Mouse (Mus musculus) limb, embryonic 11.5 days (tissue): Measurements from ENCODE around the gene Lrg1. TPM values are rescaled to one million over a fixed set of nuclear protein-coding genes. Genes with fewer than 3 reads are reported as not detected.

Experiments
- ATAC-seq: fragments of 200-750 bp; cut with Nextera tagmentation; 2 replicates; pipeline ENCODE4 v1.8.0; 2017; ENCODE audit warnings: low read depth; ENCODE audit not compliant: insufficient number of reproducible peaks, low FRiP score, low TSS enrichment
- DNase-seq: peaks from one replicate; pipeline ENCODE4 v3.0.0-alpha.2; 2015; ENCODE audit warnings: low spot score
- H3K27ac ChIP-seq: fragments of 300-500 bp; sonication (generic); replicated peaks from 2 replicates; pipeline ENCODE4 v1.5.1; 2014; ENCODE audit warnings: low read depth, mild to moderate bottlenecking, low read length
- H3K27me3 ChIP-seq: fragments of 300-500 bp; sonication (generic); 2 replicates; pipeline ENCODE4 v1.6.1; 2014; ENCODE audit warnings: mild to moderate bottlenecking, low read length, mixed read lengths; ENCODE audit not compliant: control insufficient read depth, insufficient read depth
- H3K36me3 ChIP-seq: fragments of 300-500 bp; sonication (generic); 2 replicates; pipeline ENCODE4 v1.6.1; 2014; ENCODE audit warnings: mild to moderate bottlenecking, low read length, moderate library complexity, mixed read lengths; ENCODE audit not compliant: control insufficient read depth, insufficient read depth
- H3K4me1 ChIP-seq: fragments of 300-500 bp; sonication (generic); 2 replicates; pipeline ENCODE4 v1.6.1; 2014; ENCODE audit warnings: low read length, mixed read lengths; ENCODE audit not compliant: control insufficient read depth, insufficient read depth
- H3K4me2 ChIP-seq: fragments of 300-500 bp; sonication (generic); 2 replicates; pipeline ENCODE4 v1.6.1; 2014; ENCODE audit warnings: low read depth, mild to moderate bottlenecking, moderate library complexity; ENCODE audit not compliant: severe bottlenecking
- H3K4me3 ChIP-seq: fragments of 300-500 bp; sonication (generic); 2 replicates; pipeline ENCODE4 v1.5.1; 2014; ENCODE audit warnings: low read depth, low read length
- H3K9ac ChIP-seq: fragments of 300-500 bp; sonication (generic); 2 replicates; pipeline ENCODE4 v1.6.1; 2014; ENCODE audit warnings: mild to moderate bottlenecking, low read length
- H3K9me3 ChIP-seq: fragments of 300-500 bp; sonication (generic); 2 replicates; pipeline ENCODE4 v1.6.1; 2016; ENCODE audit warnings: low read length; ENCODE audit not compliant: control insufficient read depth
- WGBS: fragments of 180-500 bp; shearing (Covaris S2); extraction: QIAGEN DNeasy Blood & Tissue Kit; methylation state at CpG from one replicate; pipeline ENCODE4 v1.1.7; 2014; 5-methylcytosine and 5-hydroxymethylcytosine counted together
- polyA plus RNA-seq: library from polyadenylated mRNA; unstranded; fragments of >200 nt; fragmentation: Nextera tagmentation; extraction: Ambion mirVana; gene quantifications from 2 replicates; pipeline ENCODE4 v1.2.1, GENCODE M21; 2014

The Lrg1 gene
- polyA plus RNA-seq, 1 experiment from 2014 or later, result 0.28 TPM

DNA sequence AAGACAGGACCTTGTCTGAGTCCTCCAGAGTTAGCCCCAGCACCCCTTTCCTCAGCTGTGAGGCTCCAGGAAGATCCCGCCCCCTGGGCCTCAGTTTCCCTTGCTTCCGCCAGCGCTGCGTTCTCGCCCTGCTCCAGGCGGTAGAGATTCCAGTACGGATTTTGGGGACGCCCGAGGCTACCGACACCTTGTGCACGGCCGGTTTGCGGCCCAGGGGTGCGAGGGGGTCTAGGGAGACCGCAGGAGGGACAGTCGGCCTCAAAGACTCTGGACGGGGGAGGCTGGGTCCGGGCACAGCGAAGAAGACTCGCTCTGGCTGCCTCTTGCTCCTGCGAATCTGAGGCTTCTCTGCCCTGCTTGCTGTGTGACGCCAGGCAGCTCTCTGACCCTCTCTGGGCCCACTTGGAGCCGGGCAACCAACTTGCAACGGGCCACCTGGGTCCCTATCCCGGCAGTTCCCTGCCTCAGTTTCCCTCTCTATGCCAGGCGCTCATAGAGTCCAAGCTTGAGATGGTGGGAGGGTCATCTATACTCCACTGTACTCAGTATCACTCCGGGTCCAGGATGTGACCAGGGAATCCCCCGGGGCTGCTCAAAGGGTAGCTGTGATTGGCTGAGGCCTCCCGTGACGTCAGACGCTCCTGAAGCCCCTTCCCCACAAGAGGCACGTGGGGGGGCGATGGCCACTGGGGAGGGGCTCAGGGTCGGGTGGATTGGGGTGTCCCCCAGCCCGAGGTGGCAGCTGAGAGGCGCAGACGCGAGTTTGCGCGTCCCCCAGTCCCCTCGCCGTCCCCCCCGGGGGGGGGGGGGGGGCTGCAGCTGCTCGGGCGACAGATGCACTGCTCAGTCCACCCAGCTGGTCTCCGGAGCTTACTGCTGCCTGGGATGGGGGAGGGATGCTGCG is 20.2 kb upstream of the Lrg1 start:
- ATAC-seq (peak; percentile 44), DNase-seq (peak; percentile 68)
- Histone ChIP-seq H3K27me3 (peaks cover 73% of the 10 kb centered on the region), H3K4me1 (peaks cover 7% of the 10 kb centered on the region), H3K9me3 (no peaks in the 10 kb centered on the region), H3K36me3 (no peaks in the 10 kb centered on the region), H3K27ac (no peak overlapping the region), H3K9ac (peak overlapping the region; percentile 1), H3K4me2 (peak overlapping the region; percentile 39), H3K4me3 (peak overlapping the region; percentile 31)
- under 1% methylated on average over 47 of the region's 47 CpGs for WGBS

GRCm38 (mm10) chr17:56139858-56140595 is 18.2 kb upstream of the Lrg1 start, which contains the start of gene Sema6b:
TSS of gene Sema6b (minus strand) at chr17:56140343.
- peak; percentile 81 for DNase-seq
- H3K4me1 ChIP-seq, result peaks cover 7% of the 10 kb centered on the region
- H3K4me2 ChIP-seq, result peak within 1 kb of the TSS; percentile 99
- H3K4me3 ChIP-seq, result peak within 1 kb of the TSS; percentile 63
- WGBS, result under 1% methylated on average over 76 of the region's 79 CpGs
- peak within 1 kb of the TSS; percentile 50 for H3K9ac ChIP-seq
- no peaks in the 10 kb centered on the region for H3K9me3 ChIP-seq
- H3K27me3 ChIP-seq, result peaks cover 55% of the 10 kb centered on the region
- H3K27ac ChIP-seq, result no peak within 1 kb of the TSS
- H3K36me3 ChIP-seq, result no peaks in the 10 kb centered on the region
- no peak for ATAC-seq

DNA sequence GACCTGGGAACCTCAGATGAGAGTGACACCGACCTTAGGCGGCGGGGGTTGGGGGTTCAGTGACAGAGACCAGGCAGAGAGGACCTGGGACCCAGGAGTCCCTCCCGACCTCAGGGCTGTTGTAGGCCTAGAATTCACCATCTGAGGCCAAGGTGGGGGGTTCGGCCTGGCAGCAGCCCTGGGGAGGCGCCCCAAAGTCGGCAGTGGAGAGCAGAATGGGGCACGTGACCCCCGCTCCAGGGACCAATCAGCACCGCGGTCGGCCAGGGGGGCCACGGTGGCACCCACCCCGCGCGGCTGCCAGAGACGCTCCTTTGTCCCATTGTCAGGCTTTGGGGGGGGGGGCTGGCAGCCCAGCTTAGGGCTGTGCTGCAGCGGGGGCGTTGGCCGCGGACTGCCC is 17.6 kb upstream of the Lrg1 start:
- Histone ChIP-seq H3K27ac (no peak overlapping the region), H3K36me3 (no peaks in the 10 kb centered on the region), H3K9me3 (no peaks in the 10 kb centered on the region), H3K4me3 (peak overlapping the region; percentile 63), H3K4me1 (peaks cover 7% of the 10 kb centered on the region), H3K27me3 (peaks cover 54% of the 10 kb centered on the region), H3K4me2 (peak overlapping the region; percentile 99), H3K9ac (no peak overlapping the region)
- ATAC-seq (no peak), DNase-seq (no peak)
- WGBS, result 5% methylated on average over 21 of the region's 21 CpGs

DNA sequence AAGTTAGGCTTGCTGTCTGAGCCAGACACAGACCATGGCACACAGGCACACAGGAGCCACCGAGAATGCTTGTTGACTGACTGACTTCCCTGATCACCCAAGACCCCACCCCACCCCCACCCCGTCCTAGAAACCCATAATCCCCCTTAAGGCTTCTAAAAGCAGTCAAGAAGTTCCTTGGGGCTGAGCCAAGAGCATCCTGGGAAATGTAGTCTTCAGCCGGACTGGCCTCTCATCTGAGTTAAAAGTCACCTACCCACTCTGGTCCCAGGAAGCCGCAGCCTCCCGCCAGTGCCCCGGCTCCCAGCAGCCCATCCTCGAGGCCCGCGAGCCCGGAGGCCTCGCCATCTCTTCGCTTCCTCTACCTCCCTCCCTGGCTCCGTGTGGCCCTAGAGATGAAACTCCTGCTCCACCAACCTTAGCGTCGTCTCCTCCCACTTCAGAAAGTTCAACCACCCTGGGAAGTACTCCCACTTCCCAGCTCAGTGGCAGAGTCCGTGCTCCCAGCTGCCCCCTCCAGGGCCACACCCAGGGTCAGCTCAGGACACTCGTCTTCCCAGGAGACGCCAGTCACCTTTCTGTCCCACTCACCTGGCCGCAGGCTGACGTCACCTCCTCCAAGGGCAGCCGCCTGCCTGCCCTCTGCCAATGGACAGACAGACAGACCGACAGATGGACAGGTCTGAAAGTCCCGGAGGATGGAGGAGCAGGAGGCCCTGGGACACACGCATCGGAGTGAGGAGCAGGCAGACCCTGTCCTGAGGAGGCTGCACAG is 16.2 kb upstream of the Lrg1 start:
- H3K4me3 ChIP-seq, result no peak overlapping the region
- H3K4me2 ChIP-seq, result no peak overlapping the region
- H3K4me1 ChIP-seq, result peaks cover 10% of the 10 kb centered on the region
- no peak for DNase-seq
- H3K27me3 ChIP-seq, result peaks cover 47% of the 10 kb centered on the region
- no peaks in the 10 kb centered on the region for H3K9me3 ChIP-seq
- no peak overlapping the region for H3K9ac ChIP-seq
- H3K36me3 ChIP-seq, result no peaks in the 10 kb centered on the region
- ATAC-seq, result no peak
- H3K27ac ChIP-seq, result no peak overlapping the region
- WGBS, result 11% methylated on average over 25 of the region's 25 CpGs

- DNase-seq (no peak), ATAC-seq (no peak)
- 88% methylated on average over 7 of the region's 7 CpGs for WGBS
- Histone ChIP-seq H3K4me3 (no peak overlapping the region), H3K36me3 (no peaks in the 10 kb centered on the region), H3K9me3 (no peaks in the 10 kb centered on the region), H3K27ac (no peak overlapping the region), H3K4me1 (peaks cover 3% of the 10 kb centered on the region; the same call in 1 of the 2 replicates), H3K9ac (no peak overlapping the region), H3K4me2 (no peak overlapping the region), H3K27me3 (peaks cover 35% of the 10 kb centered on the region)
These were observed 14.8 kb upstream of the Lrg1 start for GRCm38 (mm10) chr17:56136558-56136957.

GRCm38 (mm10) chr17:56134463-56134971 is 12.7 kb upstream of the Lrg1 start:
- Histone ChIP-seq H3K4me1 (peaks cover 3% of the 10 kb centered on the region; the same call in 1 of the 2 replicates), H3K4me3 (peak overlapping the region; percentile 21), H3K27me3 (peaks cover 14% of the 10 kb centered on the region), H3K9ac (no peak overlapping the region), H3K36me3 (no peaks in the 10 kb centered on the region), H3K9me3 (no peaks in the 10 kb centered on the region; the same call in 1 of the 2 replicates), H3K4me2 (peak overlapping the region; percentile 46), H3K27ac (no peak overlapping the region)
- 3% methylated on average over 27 of the region's 27 CpGs for WGBS
- DNase-seq (peak; percentile 73), ATAC-seq (no peak)

DNA sequence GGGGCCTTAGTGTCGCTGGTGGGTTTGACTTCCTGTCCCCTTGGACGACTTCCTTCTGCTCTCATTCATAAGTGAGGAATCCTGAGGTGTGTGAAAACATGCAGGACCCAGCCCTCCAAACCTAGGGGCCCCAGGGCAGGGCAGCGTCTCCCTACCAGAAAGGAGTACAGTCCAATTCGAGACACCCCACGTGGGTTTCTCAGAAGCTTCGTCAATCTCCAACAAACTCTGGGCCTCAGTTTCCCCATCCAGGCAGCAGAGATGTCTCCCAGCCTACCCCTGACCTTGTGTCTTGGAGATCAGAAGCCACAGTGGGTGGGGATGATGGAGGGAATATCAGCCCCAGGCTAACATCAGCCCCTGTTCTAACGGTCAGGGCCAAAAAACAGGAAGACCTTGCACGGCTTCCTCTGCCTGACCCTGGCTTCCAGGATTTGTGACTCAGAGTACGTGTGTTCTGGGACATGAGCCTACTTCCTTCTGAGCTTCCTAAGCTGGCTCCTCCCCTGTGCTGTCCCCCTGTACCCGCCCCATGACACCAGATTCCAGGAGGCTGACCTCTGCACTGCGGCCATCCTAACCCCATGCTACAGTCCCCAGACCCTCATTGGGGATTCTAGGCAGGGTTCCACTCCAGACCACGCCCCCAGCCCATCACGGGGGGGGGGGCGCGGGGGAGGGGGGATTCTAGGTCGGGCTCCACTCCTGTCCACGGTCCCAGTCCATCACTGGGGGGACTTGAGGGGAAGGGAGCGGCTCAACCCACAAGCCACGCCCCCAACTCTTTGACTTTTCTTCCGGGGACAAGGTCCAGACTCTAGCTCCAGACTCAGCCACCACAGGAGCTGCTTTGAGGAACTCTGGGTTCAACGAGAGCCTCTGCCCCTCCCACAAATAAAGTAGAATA is 11.9 kb upstream of the Lrg1 start:
- ATAC-seq (peak; percentile 20; the same call in 1 of the 2 replicates), DNase-seq (peak; percentile 39)
- Histone ChIP-seq H3K4me3 (0 out of 2 replicates have a peak overlapping the region, but pooled peaks have one; percentile 21), H3K27me3 (peaks cover 6% of the 10 kb centered on the region), H3K27ac (no peak overlapping the region; the same call in 1 of the 2 replicates), H3K9me3 (no peaks in the 10 kb centered on the region; the same call in 1 of the 2 replicates), H3K9ac (no peak overlapping the region), H3K36me3 (no peaks in the 10 kb centered on the region), H3K4me2 (peak overlapping the region; percentile 46), H3K4me1 (peaks cover 3% of the 10 kb centered on the region; the same call in 1 of the 2 replicates)
- WGBS, result 21% methylated on average over 19 of the region's 21 CpGs
